Comparison of ENCODE assay signal across 15 mouse cellular contexts in the genomic region with DNA sequence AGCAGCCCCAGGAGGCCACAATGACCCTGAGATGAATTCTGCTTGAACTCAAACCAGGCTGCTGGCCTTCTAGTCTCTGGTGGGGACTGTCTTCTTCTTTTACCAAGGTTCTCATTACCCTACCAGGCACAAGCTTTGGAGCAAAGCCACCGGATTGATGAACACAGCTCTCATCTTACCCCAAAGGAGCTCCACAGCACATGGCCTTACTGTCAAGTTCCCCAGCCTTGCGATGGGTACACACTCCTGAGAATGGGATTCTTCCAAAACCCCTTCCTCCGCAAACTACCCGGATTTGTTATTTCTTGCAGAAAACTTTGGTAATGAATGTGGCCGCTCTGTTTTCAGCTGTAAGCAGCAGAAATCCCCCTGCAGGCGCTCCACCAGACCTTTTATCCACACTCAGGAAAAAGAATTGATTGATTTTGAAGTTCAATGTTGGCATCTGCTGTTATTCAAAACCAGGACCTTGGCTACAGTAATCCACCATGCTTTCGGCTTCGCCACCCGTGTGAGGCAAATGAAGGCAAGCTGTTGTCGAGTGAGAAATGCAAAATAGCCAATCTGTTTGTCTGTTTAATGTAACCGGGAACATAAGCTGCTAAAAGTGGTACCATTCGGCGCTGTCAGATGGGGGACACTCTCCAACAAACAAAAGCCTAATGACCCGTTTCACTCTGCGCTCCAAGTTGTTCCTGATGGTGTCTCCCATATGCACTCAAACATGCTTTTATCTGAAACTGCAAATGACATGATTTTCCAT.
DNase-seq lines count a peak whose midpoint lies in the region; ATAC-seq and TF ChIP-seq lines count a peak whose summit lies in the region.
"Had no signal": no experiment of that assay in that cellular context is flagged by ENCODE, and none has a peak within 500 bp of the region (broad histone marks: within the 10 kb centered on the region; RNA-seq: fewer than 3 reads in every experiment).

No protein-coding gene starts in this region.

- intact Hi-C loops in heart, postnatal 10 days (cut with DNase I), result no loop called here

- H3K27ac ChIP-seq in hindbrain, embryonic 13.5 days, result peak overlapping the region; percentile 5; the same call in 1 of the 2 replicates
- no peak overlapping the region for H3K27ac ChIP-seq in hindbrain, embryonic 12.5 days
- peak overlapping the region; percentile 68 for H3K27ac ChIP-seq in bone marrow macrophage, adult 2 months (ENCODE audit: insufficient read depth, low read depth, low read length)
- H3K27ac ChIP-seq: hindbrain, embryonic 15.5 days; kidney, embryonic 15.5 days had no signal

- no peak for TF ChIP-seq POLR2A in bone marrow macrophage, adult 2 months (IDR thresholded peaks at IDR 0.05; ENCODE audit: borderline replicate concordance, low read depth, low read length)

- H3K36me3 ChIP-seq in hindbrain, embryonic 13.5 days, result no peaks in the 10 kb centered on the region
- no peaks in the 10 kb centered on the region for H3K36me3 ChIP-seq in hindbrain, embryonic 12.5 days
- H3K36me3 ChIP-seq: hindbrain, embryonic 15.5 days; kidney, embryonic 15.5 days had no signal

- no peaks in the 10 kb centered on the region for H3K9me3 ChIP-seq in hindbrain, embryonic 13.5 days
- no peaks in the 10 kb centered on the region for H3K9me3 ChIP-seq in hindbrain, embryonic 12.5 days (replicated peaks)
- H3K9me3 ChIP-seq: hindbrain, embryonic 15.5 days; kidney, embryonic 15.5 days had no signal

- 68% methylated on average over 15 of the region's 15 CpGs for WGBS in hindbrain, embryonic 13.5 days
- 78% methylated on average over 15 of the region's 15 CpGs for WGBS in hindbrain, embryonic 12.5 days

- ATAC-seq in cerebellum, adult (ENCODE audit: insufficient number of reproducible peaks, low FRiP score, low TSS enrichment), result no peak
- no peak for ATAC-seq in hindbrain, embryonic 13.5 days (ENCODE audit: low FRiP score)
- no peak for ATAC-seq in hindbrain, embryonic 12.5 days (ENCODE audit: low FRiP score)
- ATAC-seq: lung, postnatal 0 days had no signal

- peak; percentile 32 to 38 for DNase-seq in cerebellum, adult 18-20 months
- DNase-seq in layer of hippocampus, adult 18-20 months (ENCODE audit: low spot score in 2 of 2), result peak; percentile 52 to 86
- DNase-seq in urinary bladder, adult 2 months (ENCODE audit: low spot score), result no peak
- no peak for DNase-seq in heart, postnatal 10 days
- DNase-seq: adrenal gland, adult 8-10 months; liver; thymus, postnatal 14 days had no signal

- peaks cover 16% of the 10 kb centered on the region for H3K4me1 ChIP-seq in hindbrain, embryonic 13.5 days (replicated peaks)
- H3K4me1 ChIP-seq in hindbrain, embryonic 12.5 days, result peaks cover 10% of the 10 kb centered on the region; the same call in 1 of the 2 replicates
- H3K4me1 ChIP-seq in bone marrow macrophage, adult 2 months (ENCODE audit: control insufficient read depth, insufficient read depth, low read length), result peaks cover 49% of the 10 kb centered on the region

- TF ChIP-seq CTCF in bone marrow macrophage, adult 2 months (IDR thresholded peaks at IDR 0.05; ENCODE audit: low read depth, low read length), result no peak

- H3K4me3 ChIP-seq in hindbrain, embryonic 13.5 days, result no peak overlapping the region
- H3K4me3 ChIP-seq in hindbrain, embryonic 12.5 days, result no peak overlapping the region
- H3K4me3 ChIP-seq in bone marrow macrophage, adult 2 months (ENCODE audit: insufficient read depth, low read length), result no peak overlapping the region
- H3K4me3 ChIP-seq: hindbrain, embryonic 15.5 days; kidney, embryonic 15.5 days had no signal

- peaks cover 11% of the 10 kb centered on the region; the same call in 1 of the 2 replicates for H3K27me3 ChIP-seq in hindbrain, embryonic 13.5 days
- peaks cover 12% of the 10 kb centered on the region for H3K27me3 ChIP-seq in hindbrain, embryonic 12.5 days
- H3K27me3 ChIP-seq: hindbrain, embryonic 15.5 days had no signal

- H3K4me2 ChIP-seq in hindbrain, embryonic 13.5 days, result no peak overlapping the region
- H3K4me2 ChIP-seq in hindbrain, embryonic 12.5 days (replicated peaks), result no peak overlapping the region
- H3K4me2 ChIP-seq: hindbrain, embryonic 15.5 days; kidney, embryonic 15.5 days; midbrain, embryonic 11.5 days had no signal

- no peak overlapping the region for H3K9ac ChIP-seq in hindbrain, embryonic 13.5 days
- no peak overlapping the region for H3K9ac ChIP-seq in hindbrain, embryonic 12.5 days
- H3K9ac ChIP-seq: hindbrain, embryonic 15.5 days; kidney, embryonic 15.5 days had no signal

Comparison
In these comparisons a context has a peak if more than half of its experiments do, and no peak if none do; other contexts are left out.
1. DNase-seq: peak in cerebellum, adult 18-20 months (2 of 2) and layer of hippocampus, adult 18-20 months (2 of 2); none in urinary bladder, adult 2 months (single experiment) and heart, postnatal 10 days (0 of 2).